Mouse (Mus musculus): ENCODE data around the gene Smoc2. TPM values are rescaled to one million over a fixed set of nuclear protein-coding genes. Genes with fewer than 3 reads are reported as not detected.

Smoc2 gene
- total and polyA plus RNA-seq, 2 experiments from 2014 or later: 8.6 to 10.4 TPM

GRCm38 (mm10) chr17:14342511-14342910 is 63.2 kb downstream of the Smoc2 start:
- TF ChIP-seq CTCF (IDR thresholded peaks at IDR 0.05; ENCODE audit: low read depth): no peak
- Histone ChIP-seq H3K4me2 (ENCODE audit: low read depth, low read length) (no peak overlapping the region), H3K36me3 (ENCODE audit: insufficient read depth, low read length) (no peaks in the 10 kb centered on the region), H3K4me1 (ENCODE audit: insufficient read depth, low read length) (peaks cover 6% of the 10 kb centered on the region; the same call in 1 of the 2 replicates), H3K9me3 (ENCODE audit: low read length) (no peaks in the 10 kb centered on the region), H3K27me3 (ENCODE audit: insufficient read depth, low read length) (no peaks in the 10 kb centered on the region), H3K9ac (replicated peaks; ENCODE audit: low read length) (no peak overlapping the region), H3K27ac (no peak overlapping the region), H3K4me3 (ENCODE audit: low read length) (no peak overlapping the region)
- WGBS: 56% methylated on average over 8 of the region's 8 CpGs
- DNase-seq (ENCODE audit: low spot score) (no peak), ATAC-seq (no peak)

DNA sequence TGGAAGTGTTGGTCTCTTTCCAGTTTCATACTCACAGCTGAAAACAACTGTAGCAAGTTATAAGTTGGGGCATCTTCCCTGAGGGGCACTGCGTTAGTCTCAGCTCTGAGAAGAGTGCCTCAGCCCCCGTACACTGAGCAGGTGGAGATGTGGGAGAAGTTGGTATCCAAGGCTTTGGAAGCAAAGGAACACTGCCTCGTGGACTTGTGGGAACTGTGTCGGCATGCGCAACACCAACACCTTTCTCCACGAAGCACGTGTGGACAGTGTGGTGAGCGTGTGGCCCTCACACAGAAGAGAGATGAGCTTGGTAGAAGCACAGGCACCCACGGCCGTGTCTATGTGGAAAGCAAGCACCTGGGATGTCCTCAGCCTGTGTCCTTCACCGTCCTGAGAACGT is 64.1 kb downstream of the Smoc2 start:
- Histone ChIP-seq H3K4me1 (ENCODE audit: insufficient read depth, low read length) (peaks cover 6% of the 10 kb centered on the region; the same call in 1 of the 2 replicates), H3K27me3 (ENCODE audit: insufficient read depth, low read length) (no peaks in the 10 kb centered on the region), H3K9me3 (ENCODE audit: low read length) (no peaks in the 10 kb centered on the region), H3K9ac (replicated peaks; ENCODE audit: low read length) (no peak overlapping the region), H3K27ac (no peak overlapping the region), H3K36me3 (ENCODE audit: insufficient read depth, low read length) (no peaks in the 10 kb centered on the region), H3K4me3 (ENCODE audit: low read length) (no peak overlapping the region), H3K4me2 (ENCODE audit: low read depth, low read length) (no peak overlapping the region)
- no peak for DNase-seq (ENCODE audit: low spot score)
- no peak for TF ChIP-seq CTCF (IDR thresholded peaks at IDR 0.05; ENCODE audit: low read depth)
- ATAC-seq: no peak
- WGBS: 93% methylated on average over 12 of the region's 12 CpGs

- Histone ChIP-seq H3K27ac (no peak overlapping the region), H3K36me3 (ENCODE audit: insufficient read depth, low read length) (no peaks in the 10 kb centered on the region), H3K4me3 (ENCODE audit: low read length) (no peak overlapping the region), H3K27me3 (ENCODE audit: insufficient read depth, low read length) (no peaks in the 10 kb centered on the region), H3K4me1 (ENCODE audit: insufficient read depth, low read length) (no peaks in the 10 kb centered on the region; the same call in 1 of the 2 replicates), H3K4me2 (ENCODE audit: low read depth, low read length) (no peak overlapping the region), H3K9me3 (ENCODE audit: low read length) (no peaks in the 10 kb centered on the region), H3K9ac (replicated peaks; ENCODE audit: low read length) (no peak overlapping the region)
- DNase-seq (ENCODE audit: low spot score) (no peak), ATAC-seq (no peak)
- WGBS: 82% methylated on average over 4 of the region's 4 CpGs
- TF ChIP-seq CTCF (IDR thresholded peaks at IDR 0.05; ENCODE audit: low read depth): no peak
Observed at GRCm38 (mm10) chr17:14345556-14345955, 66.2 kb downstream of the Smoc2 start.

GRCm38 (mm10) chr17:14346891-14347290 is 67.6 kb downstream of the Smoc2 start:
- H3K4me1 ChIP-seq (ENCODE audit: insufficient read depth, low read length): no peaks in the 10 kb centered on the region; the same call in 1 of the 2 replicates
- H3K4me2 ChIP-seq (ENCODE audit: low read depth, low read length): no peak overlapping the region
- DNase-seq (ENCODE audit: low spot score) (no peak), ATAC-seq (no peak)
- no peaks in the 10 kb centered on the region for H3K27me3 ChIP-seq (ENCODE audit: insufficient read depth, low read length)
- no peaks in the 10 kb centered on the region for H3K36me3 ChIP-seq (ENCODE audit: insufficient read depth, low read length)
- TF ChIP-seq CTCF (IDR thresholded peaks at IDR 0.05; ENCODE audit: low read depth): no peak
- H3K9ac ChIP-seq (replicated peaks; ENCODE audit: low read length): no peak overlapping the region
- H3K4me3 ChIP-seq (ENCODE audit: low read length): no peak overlapping the region
- H3K9me3 ChIP-seq (ENCODE audit: low read length): no peaks in the 10 kb centered on the region
- H3K27ac ChIP-seq: no peak overlapping the region
- 85% methylated on average over 3 of the region's 3 CpGs for WGBS

DNA sequence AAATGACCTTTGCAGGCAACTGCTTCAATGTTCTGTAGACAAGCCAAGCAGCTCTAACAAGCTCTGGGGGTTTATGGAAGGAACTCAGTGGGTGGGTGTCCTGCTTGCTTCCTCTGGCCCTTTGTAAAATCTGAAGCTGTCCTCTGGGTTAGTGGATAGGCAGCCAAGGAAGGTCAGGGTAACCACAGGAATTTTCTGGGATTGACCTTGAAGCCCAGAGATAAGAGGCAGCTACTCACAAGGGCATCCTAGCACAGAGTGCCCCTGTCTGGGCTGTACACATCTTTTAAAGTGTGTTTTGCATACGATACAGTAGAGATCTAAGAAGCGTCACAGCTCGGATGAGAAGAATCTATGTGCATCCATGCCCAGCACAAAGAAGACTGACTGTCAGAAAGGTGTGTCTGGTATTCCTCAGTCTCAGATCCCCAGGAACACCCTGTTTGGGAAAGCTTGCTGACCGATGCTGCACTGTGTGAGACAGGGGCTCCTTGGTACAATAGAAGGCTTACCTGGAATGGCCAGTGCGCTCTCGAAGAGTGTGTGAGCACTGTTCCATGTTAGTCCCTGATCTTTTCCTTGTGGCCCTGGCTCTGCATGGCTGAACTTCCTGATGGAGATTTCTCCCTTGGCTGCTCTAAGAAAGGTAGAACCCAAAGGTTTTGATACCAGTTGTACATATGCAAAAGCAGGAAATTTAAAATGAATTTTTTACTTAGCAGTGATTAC is 69.9 kb downstream of the Smoc2 start:
- no peaks in the 10 kb centered on the region for H3K4me1 ChIP-seq (ENCODE audit: insufficient read depth, low read length)
- no peak for ATAC-seq
- DNase-seq (ENCODE audit: low spot score): no peak
- H3K9me3 ChIP-seq (ENCODE audit: low read length): no peaks in the 10 kb centered on the region
- H3K27me3 ChIP-seq (ENCODE audit: insufficient read depth, low read length): no peaks in the 10 kb centered on the region
- no peak for TF ChIP-seq CTCF (IDR thresholded peaks at IDR 0.05; ENCODE audit: low read depth)
- no peak overlapping the region for H3K4me2 ChIP-seq (ENCODE audit: low read depth, low read length)
- 84% methylated on average over 6 of the region's 6 CpGs for whole genome bisulfite sequencing
- no peak overlapping the region for H3K9ac ChIP-seq (replicated peaks; ENCODE audit: low read length)
- no peak overlapping the region for H3K4me3 ChIP-seq (ENCODE audit: low read length)
- H3K27ac ChIP-seq: no peak overlapping the region
- H3K36me3 ChIP-seq (ENCODE audit: insufficient read depth, low read length): no peaks in the 10 kb centered on the region

DNA sequence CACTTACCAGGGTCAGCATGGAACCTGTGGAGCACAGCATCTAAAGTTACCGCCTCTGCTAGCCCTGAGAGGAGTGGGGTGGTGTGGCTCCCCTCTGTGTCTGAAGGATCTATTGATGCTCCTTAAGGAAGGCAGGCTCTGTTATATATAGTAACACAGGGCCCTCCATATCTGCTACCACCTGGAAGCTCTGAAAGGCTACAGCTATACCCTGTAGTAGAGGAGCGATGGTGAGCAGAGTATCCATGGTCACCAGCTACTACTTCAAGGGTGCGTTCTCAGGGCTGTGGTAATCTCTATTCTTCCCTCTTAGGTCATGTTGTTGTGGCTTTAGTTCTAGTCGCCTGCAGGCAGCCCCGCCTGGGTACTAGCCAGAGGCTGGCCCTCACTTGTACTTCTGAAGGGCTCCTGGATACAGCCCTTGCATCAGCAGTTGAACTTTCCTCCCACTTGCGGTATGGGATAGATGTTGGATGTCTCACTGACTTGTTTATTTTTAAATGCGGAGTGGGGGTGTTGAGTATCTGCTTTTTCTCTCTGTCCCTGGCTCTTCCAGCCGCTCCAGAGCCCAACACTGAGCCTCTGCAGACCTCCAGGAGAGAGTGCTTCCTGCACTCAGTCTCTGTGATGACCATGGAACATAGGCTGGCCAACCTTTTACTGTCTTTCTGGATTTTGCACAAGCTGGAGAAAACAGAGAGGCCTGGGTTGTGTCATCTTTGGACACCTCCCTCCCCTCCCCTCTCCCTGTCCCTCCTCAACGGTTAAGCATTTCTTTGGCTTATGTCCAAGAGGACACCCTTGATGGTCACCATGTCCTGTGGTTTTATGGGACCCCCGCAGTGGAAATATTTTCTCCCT is 74.1 kb downstream of the Smoc2 start:
- ATAC-seq: no peak

More for the DNA sequence above, 74.1 kb downstream of the Smoc2 start:
- Histone ChIP-seq H3K9ac (replicated peaks; ENCODE audit: low read length) (no peak overlapping the region), H3K27me3 (ENCODE audit: insufficient read depth, low read length) (no peaks in the 10 kb centered on the region), H3K27ac (no peak overlapping the region), H3K4me1 (ENCODE audit: insufficient read depth, low read length) (no peaks in the 10 kb centered on the region), H3K9me3 (ENCODE audit: low read length) (no peaks in the 10 kb centered on the region), H3K36me3 (ENCODE audit: insufficient read depth, low read length) (no peaks in the 10 kb centered on the region), H3K4me3 (ENCODE audit: low read length) (no peak overlapping the region), H3K4me2 (ENCODE audit: low read depth, low read length) (no peak overlapping the region)
- no peak for TF ChIP-seq CTCF (IDR thresholded peaks at IDR 0.05; ENCODE audit: low read depth)
- 87% methylated on average over 10 of the region's 10 CpGs for WGBS
- DNase-seq (ENCODE audit: low spot score): no peak
